Mouse (Mus musculus): ENCODE data around the gene Stpg4. TPM values are rescaled to one million over a fixed set of nuclear protein-coding genes. Genes with fewer than 3 reads are reported as not detected.

Stpg4 gene
- polyA plus RNA-seq, 1 experiment, result not detected

DNA sequence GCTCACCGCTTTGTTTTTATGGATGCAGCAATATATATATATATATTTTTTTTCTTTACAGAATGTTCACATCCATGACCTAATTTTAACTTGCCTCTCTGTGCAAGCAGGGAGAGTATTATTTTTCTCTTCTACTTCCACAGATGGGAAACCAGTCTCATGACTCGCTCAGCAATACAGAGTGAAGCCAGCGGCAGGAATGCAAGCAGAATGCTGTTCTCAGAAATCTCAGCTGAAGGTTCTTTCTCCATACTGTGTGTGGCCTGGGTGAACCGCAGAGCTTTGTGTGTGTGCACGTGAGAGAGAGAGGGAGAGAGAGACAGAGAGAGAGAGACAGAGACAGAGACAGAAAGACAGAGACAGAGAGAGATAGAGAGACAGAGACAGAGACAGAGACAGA lies 41.1 kb upstream of the Stpg4 start:
- Histone ChIP-seq H3K4me1 (ENCODE audit: control insufficient read depth) (peaks cover 36% of the 10 kb centered on the region), H3K36me3 (ENCODE audit: control insufficient read depth) (no peaks in the 10 kb centered on the region), H3K9me3 (ENCODE audit: control insufficient read depth, low read length) (no peaks in the 10 kb centered on the region), H3K27me3 (ENCODE audit: control insufficient read depth) (peaks cover 22% of the 10 kb centered on the region), H3K4me3 (replicated peaks) (no peak overlapping the region)
- TF ChIP-seq TAL1 (IDR thresholded peaks at IDR 0.05; ENCODE audit: low read length), result no peak
- no peak for TF ChIP-seq GATA1 (IDR thresholded peaks at IDR 0.05; ENCODE audit: low read length)

DNA sequence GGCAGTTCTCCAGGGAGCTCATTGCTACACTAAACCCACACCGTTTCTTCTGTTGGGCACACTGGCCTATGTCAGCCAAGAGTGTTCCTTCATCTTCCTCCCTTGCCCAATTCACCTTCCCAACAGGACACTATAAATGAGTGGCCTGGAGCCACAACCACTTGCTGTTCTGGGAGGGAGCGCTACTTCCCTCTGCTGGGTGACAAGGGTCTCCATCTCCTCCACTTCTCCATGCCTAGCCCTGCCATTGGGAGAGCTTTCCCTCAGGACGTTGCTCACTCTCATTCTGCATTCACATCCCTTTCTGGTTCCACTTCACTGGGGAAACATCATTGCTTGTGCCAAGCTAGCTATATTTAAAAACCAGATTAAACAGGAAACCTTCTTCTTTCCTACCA lies 34.0 kb upstream of the Stpg4 start:
- no peaks in the 10 kb centered on the region for H3K36me3 ChIP-seq (ENCODE audit: control insufficient read depth)
- H3K9me3 ChIP-seq (ENCODE audit: control insufficient read depth, low read length), result no peaks in the 10 kb centered on the region
- peaks cover 6% of the 10 kb centered on the region for H3K4me1 ChIP-seq (ENCODE audit: control insufficient read depth)
- TF ChIP-seq TAL1 (IDR thresholded peaks at IDR 0.05; ENCODE audit: low read length) (no peak), GATA1 (IDR thresholded peaks at IDR 0.05; ENCODE audit: low read length) (no peak)
- H3K4me3 ChIP-seq (replicated peaks), result no peak overlapping the region
- peaks cover 34% of the 10 kb centered on the region for H3K27me3 ChIP-seq (ENCODE audit: control insufficient read depth)

DNA sequence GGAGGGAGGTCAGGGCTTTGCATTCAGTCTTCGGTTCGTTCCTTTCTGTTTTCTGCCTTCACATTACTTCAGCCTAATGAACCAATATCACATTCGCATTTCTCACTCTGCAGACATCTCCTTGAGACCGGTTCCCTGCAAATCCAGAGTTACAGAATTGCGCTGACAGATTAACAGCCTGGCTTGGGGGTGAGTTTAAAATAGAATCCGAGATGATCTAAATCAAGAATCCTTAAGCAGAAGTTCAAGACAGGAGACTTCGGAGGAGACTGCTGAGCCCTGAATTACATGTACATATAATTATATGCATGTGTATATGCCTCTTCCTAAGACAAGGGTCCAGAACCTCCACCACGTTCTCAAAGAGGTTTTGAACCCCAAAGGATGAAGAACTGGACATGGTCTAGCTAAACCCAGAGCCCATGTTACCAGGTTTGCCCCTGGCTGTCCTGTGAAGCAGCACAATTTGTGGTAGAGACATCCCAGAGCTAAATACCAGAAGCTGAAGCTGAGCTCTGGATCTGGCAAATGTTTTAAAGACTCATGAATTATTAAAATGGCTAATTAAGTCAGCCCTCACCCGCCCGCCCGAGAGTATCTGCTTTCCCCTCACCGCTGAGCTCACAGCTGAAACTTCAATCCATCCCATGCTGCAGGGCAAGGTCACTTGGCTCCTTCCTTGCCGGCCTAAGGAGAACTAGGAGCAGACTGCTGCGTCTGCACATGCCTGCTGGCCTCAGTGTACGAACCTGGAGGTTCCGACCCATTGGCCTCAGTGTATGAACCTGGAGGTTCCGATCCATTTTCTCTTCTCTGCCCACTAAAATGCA lies 33.3 kb upstream of the Stpg4 start:
- peaks cover 34% of the 10 kb centered on the region for H3K27me3 ChIP-seq (ENCODE audit: control insufficient read depth)
- no peaks in the 10 kb centered on the region for H3K9me3 ChIP-seq (ENCODE audit: control insufficient read depth, low read length)
- peaks cover 6% of the 10 kb centered on the region for H3K4me1 ChIP-seq (ENCODE audit: control insufficient read depth)
- H3K4me3 ChIP-seq (replicated peaks), result no peak overlapping the region
- TF ChIP-seq TAL1 (IDR thresholded peaks at IDR 0.05; ENCODE audit: low read length), result no peak
- TF ChIP-seq GATA1 (IDR thresholded peaks at IDR 0.05; ENCODE audit: low read length), result no peak
- H3K36me3 ChIP-seq (ENCODE audit: control insufficient read depth), result no peaks in the 10 kb centered on the region

DNA sequence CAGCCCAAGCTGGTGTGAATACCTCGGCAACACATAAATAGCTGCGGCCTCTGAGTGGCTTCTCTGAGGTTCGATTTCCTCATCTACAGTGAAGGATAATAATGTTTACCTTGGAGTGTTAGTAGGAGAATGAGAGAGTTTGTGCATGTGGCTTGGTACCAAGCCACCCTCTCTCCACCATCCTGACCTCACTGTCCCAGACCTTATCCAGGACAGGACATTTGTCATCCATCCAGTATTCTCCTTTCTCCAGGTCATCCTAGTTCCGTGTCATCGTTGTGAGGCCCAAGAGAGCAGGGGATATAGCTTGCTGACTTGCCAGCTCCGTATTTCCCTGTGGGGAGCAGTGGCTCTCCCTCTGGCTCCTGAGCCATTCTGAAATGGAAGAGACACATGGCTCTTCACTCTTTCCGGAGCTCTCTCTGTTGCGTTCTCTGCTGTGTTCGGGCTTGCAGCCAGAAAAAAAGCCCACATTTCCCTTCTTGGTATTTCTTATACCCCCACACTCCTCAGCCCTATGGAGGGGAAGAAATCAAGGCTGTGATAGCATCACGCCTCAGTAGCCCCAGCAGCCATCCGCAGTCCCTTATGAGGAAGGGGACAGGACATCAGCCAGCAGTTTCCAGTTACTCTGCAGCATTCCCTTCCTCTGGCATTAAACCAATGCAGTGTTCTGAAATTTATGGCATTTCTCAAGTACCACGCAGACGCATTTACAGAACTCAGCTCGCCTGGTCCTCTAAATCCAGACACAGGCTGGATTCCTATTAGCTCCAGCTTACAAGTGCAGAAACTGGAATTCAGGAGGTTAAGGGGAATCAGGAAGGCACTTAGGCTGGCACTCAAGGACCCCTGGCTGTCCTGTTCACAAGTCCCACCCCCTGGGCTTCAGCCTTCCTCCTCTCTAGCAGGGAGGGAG lies 32.5 kb upstream of the Stpg4 start:
- no peak overlapping the region for H3K4me3 ChIP-seq (replicated peaks)
- peaks cover 6% of the 10 kb centered on the region for H3K4me1 ChIP-seq (ENCODE audit: control insufficient read depth)
- H3K36me3 ChIP-seq (ENCODE audit: control insufficient read depth), result no peaks in the 10 kb centered on the region
- TF ChIP-seq TAL1 (IDR thresholded peaks at IDR 0.05; ENCODE audit: low read length) (no peak), GATA1 (IDR thresholded peaks at IDR 0.05; ENCODE audit: low read length) (no peak)
- H3K9me3 ChIP-seq (ENCODE audit: control insufficient read depth, low read length), result no peaks in the 10 kb centered on the region
- H3K27me3 ChIP-seq (ENCODE audit: control insufficient read depth), result peaks cover 34% of the 10 kb centered on the region

DNA sequence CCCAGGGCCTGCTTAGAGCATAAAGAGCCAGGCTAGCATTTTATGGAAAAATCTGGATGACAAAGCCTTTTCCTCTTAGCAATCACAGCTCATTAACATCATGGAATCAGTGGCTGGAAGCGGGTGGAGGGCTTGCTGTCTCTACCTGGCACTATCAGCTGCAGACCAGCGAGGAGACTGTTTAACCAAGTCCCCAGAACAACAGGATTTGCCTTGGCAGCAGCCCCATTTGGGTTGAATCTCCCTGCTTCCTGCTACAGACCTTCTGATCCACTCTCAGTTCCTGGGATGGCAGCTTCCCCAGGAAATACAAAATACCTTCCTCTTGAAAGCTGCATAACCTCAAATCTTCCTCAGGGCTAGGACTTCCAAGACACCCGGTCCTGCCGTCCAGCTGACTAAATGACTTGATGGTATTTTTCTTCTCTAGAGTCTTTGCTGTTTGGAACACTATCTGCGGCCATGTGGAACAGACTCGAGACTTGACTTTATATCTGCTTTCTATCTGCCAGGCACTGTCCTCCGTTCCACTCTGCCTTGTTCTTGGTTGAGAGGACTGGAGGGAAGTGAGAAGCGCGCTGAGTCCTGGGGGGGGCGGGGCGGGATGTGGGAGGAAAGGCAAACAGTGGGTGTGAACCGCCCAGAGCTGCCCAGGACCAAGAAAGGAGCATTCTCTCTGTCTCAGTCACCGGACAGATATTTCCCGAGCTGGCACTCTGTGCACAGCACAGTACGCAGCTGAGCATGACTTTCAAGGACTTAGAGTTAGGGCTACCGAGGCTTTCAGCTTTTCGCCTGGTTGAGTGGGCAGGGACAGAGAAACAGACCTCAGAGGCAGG lies 31.6 kb upstream of the Stpg4 start:
- no peak overlapping the region for H3K4me3 ChIP-seq (replicated peaks)

DNA sequence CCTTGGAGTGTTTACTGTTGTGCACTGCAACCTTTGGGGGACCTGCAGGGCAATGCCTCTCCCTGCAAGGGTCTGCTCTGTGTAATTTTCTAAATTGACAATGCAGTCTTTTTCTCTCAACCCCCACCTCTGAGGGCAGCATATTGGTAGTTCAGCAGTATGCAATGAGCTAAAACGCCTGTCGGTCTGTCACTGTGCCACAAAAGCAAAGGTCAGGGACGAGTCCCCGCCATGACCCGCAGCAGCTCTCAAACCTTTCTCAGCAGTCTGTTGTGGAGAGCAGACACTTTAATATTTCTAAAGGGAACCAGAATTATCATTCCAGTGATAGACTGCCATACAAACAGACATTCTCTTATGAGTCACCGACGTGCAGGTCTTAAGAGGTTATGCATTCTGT lies 30.4 kb upstream of the Stpg4 start:
- H3K4me1 ChIP-seq (ENCODE audit: control insufficient read depth), result peaks cover 6% of the 10 kb centered on the region
- peaks cover 34% of the 10 kb centered on the region for H3K27me3 ChIP-seq (ENCODE audit: control insufficient read depth)
- no peaks in the 10 kb centered on the region for H3K36me3 ChIP-seq (ENCODE audit: control insufficient read depth)
- TF ChIP-seq GATA1 (IDR thresholded peaks at IDR 0.05; ENCODE audit: low read length) (no peak), TAL1 (IDR thresholded peaks at IDR 0.05; ENCODE audit: low read length) (no peak)
- no peaks in the 10 kb centered on the region for H3K9me3 ChIP-seq (ENCODE audit: control insufficient read depth, low read length)
- no peak overlapping the region for H3K4me3 ChIP-seq (replicated peaks)

More for the DNA sequence above, 31.6 kb upstream of the Stpg4 start:
- no peaks in the 10 kb centered on the region for H3K9me3 ChIP-seq (ENCODE audit: control insufficient read depth, low read length)
- H3K27me3 ChIP-seq (ENCODE audit: control insufficient read depth), result peaks cover 34% of the 10 kb centered on the region
- H3K4me1 ChIP-seq (ENCODE audit: control insufficient read depth), result peaks cover 6% of the 10 kb centered on the region
- no peaks in the 10 kb centered on the region for H3K36me3 ChIP-seq (ENCODE audit: control insufficient read depth)
- TF ChIP-seq GATA1 (IDR thresholded peaks at IDR 0.05; ENCODE audit: low read length) (no peak), TAL1 (IDR thresholded peaks at IDR 0.05; ENCODE audit: low read length) (no peak)

DNA sequence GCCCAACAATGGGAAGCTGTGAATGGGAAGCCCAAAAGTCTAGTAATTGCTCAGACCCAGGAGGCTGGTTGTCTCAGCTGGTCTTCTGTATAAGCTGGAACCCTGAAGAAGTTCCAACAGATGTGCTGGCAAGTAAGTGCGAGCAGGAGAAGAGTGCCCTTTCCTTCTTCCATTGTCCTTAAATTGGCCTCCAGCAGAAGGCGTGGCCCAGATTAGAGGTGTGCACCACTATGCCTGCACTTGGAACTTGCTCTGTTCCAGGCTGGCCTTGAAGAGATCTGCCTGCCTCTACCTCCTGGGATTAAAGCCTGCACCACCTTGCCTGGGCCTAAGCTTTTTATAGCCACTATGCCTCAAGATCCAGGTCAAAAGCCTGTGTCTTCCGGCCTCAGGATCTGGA lies 26.6 kb upstream of the Stpg4 start:
- H3K4me3 ChIP-seq (replicated peaks), result no peak overlapping the region
- peaks cover 17% of the 10 kb centered on the region for H3K27me3 ChIP-seq (ENCODE audit: control insufficient read depth)
- TF ChIP-seq TAL1 (IDR thresholded peaks at IDR 0.05; ENCODE audit: low read length) (no peak), GATA1 (IDR thresholded peaks at IDR 0.05; ENCODE audit: low read length) (no peak)
- H3K9me3 ChIP-seq (ENCODE audit: control insufficient read depth, low read length), result no peaks in the 10 kb centered on the region
- H3K36me3 ChIP-seq (ENCODE audit: control insufficient read depth), result no peaks in the 10 kb centered on the region
- H3K4me1 ChIP-seq (ENCODE audit: control insufficient read depth), result peaks cover 2% of the 10 kb centered on the region

DNA sequence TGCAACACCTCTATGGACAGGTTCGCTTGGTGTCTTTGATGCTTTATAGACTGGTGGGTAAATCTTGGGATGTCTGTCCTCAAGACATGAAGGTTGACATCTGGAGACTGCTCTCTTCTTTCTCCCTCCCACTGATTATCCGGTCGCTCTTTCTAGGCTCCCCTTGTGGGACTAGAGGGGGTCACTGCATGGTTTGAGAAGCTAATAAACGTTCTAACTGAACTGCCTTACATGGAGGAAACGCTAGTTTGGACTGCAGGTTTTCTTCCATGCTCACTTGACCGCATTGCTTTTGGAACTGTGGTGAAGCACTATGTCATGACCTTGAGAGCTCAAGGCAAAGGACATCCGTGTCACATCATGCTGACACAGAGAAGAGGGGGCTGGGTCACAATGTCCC lies 25.8 kb upstream of the Stpg4 start:
- Histone ChIP-seq H3K4me1 (ENCODE audit: control insufficient read depth) (peaks cover 6% of the 10 kb centered on the region), H3K27me3 (ENCODE audit: control insufficient read depth) (peaks cover 14% of the 10 kb centered on the region), H3K4me3 (replicated peaks) (no peak overlapping the region), H3K9me3 (ENCODE audit: control insufficient read depth, low read length) (no peaks in the 10 kb centered on the region), H3K36me3 (ENCODE audit: control insufficient read depth) (no peaks in the 10 kb centered on the region)
- TF ChIP-seq GATA1 (IDR thresholded peaks at IDR 0.05; ENCODE audit: low read length), result no peak
- no peak for TF ChIP-seq TAL1 (IDR thresholded peaks at IDR 0.05; ENCODE audit: low read length)
